Mouse (Mus musculus) embryo, embryonic 10.5 days (tissue): ENCODE measurements at regions not wholly inside any gene's neighbourhood (a gene's known extent, or its start where the extent isn't known, plus 50 kb on each side); places are given as distances from the start of the nearest gene placed in this dataset.

Experiments used
- DNase-seq: peaks from one replicate; pipeline ENCODE4 v3.0.0-alpha.2; 2015; ENCODE audit warnings: low spot score

- DNase-seq: no peak
Measured at GRCm38 (mm10) chr14:80789131-80789530, 805.2 kb downstream of the Olfm4 start.

GRCm38 (mm10) chr14:80799370-80799959 is 815.6 kb downstream of the Olfm4 start:
- no peak for DNase-seq

DNA sequence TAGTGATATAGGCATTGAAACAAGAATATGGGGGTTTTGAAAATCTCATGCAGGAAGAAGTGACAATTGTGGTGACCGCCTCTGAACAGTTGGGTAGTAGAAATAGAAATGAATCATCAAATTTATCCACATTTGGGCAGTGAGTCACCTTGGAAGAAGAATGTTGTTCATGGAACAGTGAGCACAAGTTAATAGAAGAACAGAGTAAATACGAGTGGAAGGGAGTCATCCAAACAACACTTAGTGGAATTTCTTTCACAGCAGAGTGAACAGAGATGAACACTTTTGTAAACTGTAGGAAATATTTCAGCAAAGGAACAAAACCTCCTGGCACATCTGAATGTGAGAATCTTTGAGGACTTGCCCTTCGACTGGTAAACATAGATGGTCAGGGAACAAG is 846.6 kb downstream of the Olfm4 start:
- no peak for DNase-seq

DNA sequence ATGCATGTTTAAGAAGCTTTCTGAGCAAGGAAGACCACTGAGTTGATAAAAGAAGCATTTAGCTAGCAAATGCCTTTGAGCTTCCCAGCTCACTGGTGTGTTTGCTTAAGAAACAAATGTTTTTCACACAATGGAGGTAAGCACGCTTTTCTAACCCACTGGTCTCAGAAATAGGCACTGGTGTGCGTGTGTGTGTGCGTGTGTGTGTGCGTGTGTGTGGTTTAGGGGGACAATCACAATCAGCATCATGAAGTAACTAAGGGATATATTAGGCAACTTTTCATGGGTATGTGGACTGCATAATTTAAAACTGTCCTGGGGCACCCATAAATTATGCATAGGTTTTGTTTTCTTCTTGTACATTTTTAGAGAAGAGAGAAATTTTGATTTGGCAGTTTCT is 860.7 kb downstream of the Olfm4 start:
- no peak for DNase-seq

- peak; percentile 91 for DNase-seq
Measured at GRCm38 (mm10) chr14:80845576-80846269, 861.8 kb downstream of the Olfm4 start.

GRCm38 (mm10) chr14:80846420-80847083 is 862.7 kb downstream of the Olfm4 start:
- DNase-seq: no peak
